Mouse (Mus musculus) erythroblast, embryonic 14.5 days (primary cell): ENCODE measurements around the gene Slc39a10.

Experiments
- GATA1 ChIP-seq: IDR thresholded peaks from 2 replicates; pipeline ENCODE4 v1.6.1; 2012; ENCODE audit warnings: low read length, inconsistent platforms, mixed read lengths
- TAL1 ChIP-seq: IDR thresholded peaks from 3 replicates; pipeline ENCODE4 v1.6.1; 2012; ENCODE audit warnings: low read length, inconsistent platforms, mixed read lengths

DNA sequence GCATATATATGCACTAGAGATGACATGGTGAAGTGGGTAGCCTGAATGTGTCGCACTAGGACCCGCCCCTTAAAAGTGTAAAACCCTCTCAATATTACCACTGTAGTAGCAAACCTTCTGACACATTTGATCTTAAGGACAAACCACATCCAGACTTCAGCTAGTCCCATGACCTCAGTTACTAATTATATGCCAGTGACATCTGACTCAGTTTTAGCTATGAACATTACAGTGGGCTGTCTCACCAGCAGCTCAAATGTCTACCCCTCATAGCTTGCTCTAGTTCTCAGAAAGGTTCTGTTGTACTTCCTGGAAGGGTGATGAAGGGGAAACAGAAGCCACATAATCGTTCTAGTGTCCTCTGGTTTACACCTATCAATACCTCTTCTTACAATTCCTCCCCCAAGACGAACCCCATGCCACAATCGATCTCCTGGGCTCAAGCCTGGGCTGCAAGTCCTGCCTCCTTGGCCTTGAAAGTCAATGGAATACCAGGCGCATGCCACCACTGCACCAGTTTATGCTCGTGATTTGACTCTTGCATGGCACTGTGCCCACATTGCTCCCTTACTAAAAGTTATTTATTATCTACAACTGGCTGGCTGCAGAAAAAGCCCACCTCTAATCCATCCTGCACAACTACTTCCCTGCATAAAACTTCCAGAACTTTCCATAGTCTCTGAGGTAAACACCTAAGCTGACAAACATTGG, 28.3 kb downstream of the Slc39a10 start:
- TF ChIP-seq GATA1 (no peak), TAL1 (no peak)
